Mouse (Mus musculus) thymus, adult 2 months (tissue): Measurements from ENCODE around the gene Strbp.

Source experiments
- CTCF ChIP-seq: fragments of 200-500 bp; IDR thresholded peaks from 2 replicates; pipeline ENCODE4 v1.5.1; 2012; ENCODE audit warnings: mild to moderate bottlenecking, control low read depth, low read length, moderate library complexity, borderline replicate concordance; ENCODE audit not compliant: control insufficient read depth, poor library complexity, insufficient read depth; ENCODE audit errors: extremely low read depth
- POLR2A ChIP-seq: fragments of 200-500 bp; IDR thresholded peaks from 2 replicates; pipeline ENCODE4 v1.6.1; 2012; ENCODE audit warnings: mild to moderate bottlenecking, low read length, control low read depth, moderate library complexity; ENCODE audit not compliant: control insufficient read depth, poor library complexity, insufficient read depth; ENCODE audit errors: extremely low read depth

DNA sequence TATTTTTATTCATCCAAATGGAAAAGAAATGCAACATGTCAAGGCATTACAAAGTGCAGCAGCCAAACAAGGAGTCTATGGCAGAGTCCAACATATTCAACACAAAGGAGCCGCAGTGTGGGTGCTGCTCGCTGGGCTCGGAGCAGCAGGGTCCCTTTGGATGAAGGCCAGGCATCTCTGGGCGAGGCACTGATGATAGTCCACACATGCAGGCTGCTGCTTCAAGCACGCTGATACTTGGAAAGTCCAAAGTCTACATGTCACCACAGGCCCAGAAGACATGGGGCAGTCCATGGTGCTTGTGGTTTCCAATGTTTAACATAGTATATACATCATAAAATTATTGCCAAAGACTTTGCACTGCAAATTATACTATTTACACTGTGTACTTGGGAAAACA, 133.8 kb downstream of the Strbp start:
- TF ChIP-seq POLR2A (no peak), CTCF (no peak)
